Mouse (Mus musculus): Measurements from ENCODE around the gene Zdhhc7.

Zdhhc7 gene

GRCm38 (mm10) chr8:120113758-120114255, 12.5 kb upstream of the Zdhhc7 start, which contains the start of gene 6430548M08Rik:
TSS of gene 6430548M08Rik (plus strand) at chr8:120114152.
- DNase-seq (ENCODE audit: low spot score): peak; percentile 100

GRCm38 (mm10) chr8:120113306-120113705, 12.0 kb upstream of the Zdhhc7 start:
- no peak for DNase-seq (ENCODE audit: low spot score)

- DNase-seq (ENCODE audit: low spot score): no peak
Measured at GRCm38 (mm10) chr8:120112535-120112934, 11.3 kb upstream of the Zdhhc7 start.

- no peak for DNase-seq (ENCODE audit: low spot score)
Measured at GRCm38 (mm10) chr8:120111382-120111781, 10.1 kb upstream of the Zdhhc7 start.

- no peak for DNase-seq (ENCODE audit: low spot score)
Measured at GRCm38 (mm10) chr8:120110966-120111365, 9.7 kb upstream of the Zdhhc7 start.

GRCm38 (mm10) chr8:120109149-120109548, 7.9 kb upstream of the Zdhhc7 start:
- no peak for DNase-seq (ENCODE audit: low spot score)

GRCm38 (mm10) chr8:120104721-120105272, 3.5 kb upstream of the Zdhhc7 start:
- no peak for DNase-seq (ENCODE audit: low spot score)

- DNase-seq (ENCODE audit: low spot score): no peak
Measured at GRCm38 (mm10) chr8:120103916-120104315, 2.6 kb upstream of the Zdhhc7 start.

- DNase-seq (ENCODE audit: low spot score): no peak
Measured at GRCm38 (mm10) chr8:120100388-120101067, 754 bp downstream of the Zdhhc7 start.

- DNase-seq (ENCODE audit: low spot score): no peak
Measured at GRCm38 (mm10) chr8:120096486-120096885, 4.8 kb downstream of the Zdhhc7 start.

GRCm38 (mm10) chr8:120094801-120095200, 6.5 kb downstream of the Zdhhc7 start:
- DNase-seq (ENCODE audit: low spot score): no peak

- no peak for DNase-seq (ENCODE audit: low spot score)
Measured at GRCm38 (mm10) chr8:120093103-120093502, 8.2 kb downstream of the Zdhhc7 start.

GRCm38 (mm10) chr8:120091032-120091431, 10.2 kb downstream of the Zdhhc7 start:
- no peak for DNase-seq (ENCODE audit: low spot score)

GRCm38 (mm10) chr8:120089511-120089910, 11.8 kb downstream of the Zdhhc7 start:
- no peak for DNase-seq (ENCODE audit: low spot score)

- DNase-seq (ENCODE audit: low spot score): no peak
Measured at GRCm38 (mm10) chr8:120084783-120085182, 16.5 kb downstream of the Zdhhc7 start.

GRCm38 (mm10) chr8:120083261-120083660, 18.0 kb downstream of the Zdhhc7 start:
- DNase-seq (ENCODE audit: low spot score): no peak

- DNase-seq (ENCODE audit: low spot score): no peak
Measured at GRCm38 (mm10) chr8:120079361-120079760, 21.9 kb downstream of the Zdhhc7 start.

GRCm38 (mm10) chr8:120078080-120078479, 23.2 kb downstream of the Zdhhc7 start:
- DNase-seq (ENCODE audit: low spot score): peak; percentile 63

- DNase-seq (ENCODE audit: low spot score): no peak
Measured at GRCm38 (mm10) chr8:120075347-120075746, 25.9 kb downstream of the Zdhhc7 start.

- DNase-seq (ENCODE audit: low spot score): no peak
Measured at GRCm38 (mm10) chr8:120074516-120074915, 26.8 kb downstream of the Zdhhc7 start.

- no peak for DNase-seq (ENCODE audit: low spot score)
Measured at GRCm38 (mm10) chr8:120072827-120073226, 28.5 kb downstream of the Zdhhc7 start.

- DNase-seq (ENCODE audit: low spot score): no peak
Measured at GRCm38 (mm10) chr8:120072259-120072658, 29.0 kb downstream of the Zdhhc7 start.

GRCm38 (mm10) chr8:120071684-120072083, 29.6 kb downstream of the Zdhhc7 start:
- peak; percentile 63 for DNase-seq (ENCODE audit: low spot score)

All from c-Kit-positive CD71-positive TER-119-positive erythroid progenitor cells, embryonic 14.5 days (primary cell).